Mouse (Mus musculus) neural tube, embryonic 11.5 days (tissue): ENCODE data around the gene Serpinb12. TPM values are rescaled to one million over a fixed set of nuclear protein-coding genes. Genes with fewer than 3 reads are reported as not detected.
"Not testable (repeated sequence)": the region's sequence is repeated elsewhere in the genome, so short reads cannot be mapped to it uniquely, and the experiment has no call there.

Experiments
- ATAC-seq: fragments of 200-750 bp; cut with Nextera tagmentation; 2 replicates; pipeline ENCODE4 v1.8.0; 2017; ENCODE audit warnings: moderate number of reproducible peaks, mild to moderate bottlenecking, moderate TSS enrichment, moderate library complexity; ENCODE audit not compliant: insufficient read depth, low FRiP score, low TSS enrichment
- DNase-seq: peaks from one replicate; pipeline ENCODE4 v3.0.0-alpha.2; 2015; ENCODE audit warnings: low spot score
- H3K27ac ChIP-seq: fragments of 300-500 bp; sonication (generic); 2 replicates; pipeline ENCODE4 v1.5.1; 2014; ENCODE audit warnings: low read depth, mild to moderate bottlenecking, low read length
- H3K27me3 ChIP-seq: fragments of 300-500 bp; sonication (generic); 2 replicates; pipeline ENCODE4 v1.6.1; 2014; ENCODE audit warnings: mild to moderate bottlenecking, low read length, mixed read lengths; ENCODE audit not compliant: control insufficient read depth, insufficient read depth
- H3K36me3 ChIP-seq: fragments of 300-500 bp; sonication (generic); 2 replicates; pipeline ENCODE4 v1.6.1; 2014; ENCODE audit warnings: mild to moderate bottlenecking, low read length, moderate library complexity, mixed read lengths; ENCODE audit not compliant: control insufficient read depth, insufficient read depth
- H3K4me1 ChIP-seq: fragments of 300-500 bp; sonication (generic); 2 replicates; pipeline ENCODE4 v1.6.1; 2014; ENCODE audit warnings: low read length, mixed read lengths; ENCODE audit not compliant: control insufficient read depth, insufficient read depth
- H3K4me2 ChIP-seq: fragments of 300-500 bp; sonication (generic); 2 replicates; pipeline ENCODE4 v1.6.1; 2014; ENCODE audit warnings: low read depth, mild to moderate bottlenecking, moderate library complexity
- H3K4me3 ChIP-seq: fragments of 300-500 bp; sonication (generic); 2 replicates; pipeline ENCODE4 v1.5.1; 2014; ENCODE audit warnings: low read depth, low read length
- H3K9ac ChIP-seq: fragments of 300-500 bp; sonication (generic); 2 replicates; pipeline ENCODE4 v1.6.1; 2014; ENCODE audit warnings: mild to moderate bottlenecking, low read length
- H3K9me3 ChIP-seq: fragments of 300-500 bp; sonication (generic); 2 replicates; pipeline ENCODE4 v1.6.1; 2016; ENCODE audit warnings: low read length; ENCODE audit not compliant: control insufficient read depth
- WGBS: fragments of 180-500 bp; shearing (Covaris S2); extraction: QIAGEN DNeasy Blood & Tissue Kit; methylation state at CpG from one replicate; pipeline ENCODE4 v1.1.7; 2014; 5-methylcytosine and 5-hydroxymethylcytosine counted together
- polyA plus RNA-seq: library from polyadenylated mRNA; unstranded; fragments of >200 nt; fragmentation: Nextera tagmentation; extraction: Ambion mirVana; gene quantifications from 2 replicates; pipeline ENCODE4 v1.2.1, GENCODE M21; 2014

Serpinb12 gene
- polyA plus RNA-seq = not detected in 2 replicates

DNA sequence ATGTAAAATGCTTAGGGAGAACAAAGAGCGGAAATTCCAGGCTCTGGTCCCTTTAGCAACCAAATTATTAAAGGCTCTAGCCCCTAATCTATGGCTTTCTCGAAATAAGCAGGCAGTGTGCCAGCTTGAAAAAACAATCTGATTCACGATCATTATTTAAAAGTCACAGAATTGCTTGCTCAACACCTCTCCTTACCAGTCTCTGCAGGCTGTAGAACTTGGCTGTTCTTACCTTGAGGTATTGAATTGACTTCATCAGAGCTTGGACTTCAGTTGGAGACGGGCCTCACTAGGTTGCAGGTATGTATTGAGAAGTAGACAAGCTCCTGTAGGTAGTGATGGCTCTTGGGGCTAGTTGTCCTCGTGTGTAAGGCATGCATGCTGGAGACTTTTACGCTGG, at the start of gene Serpinb12:
Gene Serpinb12 (plus strand): TSS at position 185 of the 400 bp plus-strand sequence.
- Histone ChIP-seq H3K27me3 (no peaks in the 10 kb centered on the region), H3K9ac (no peak within 1 kb of the TSS), H3K27ac (no peak within 1 kb of the TSS), H3K4me3 (no peak within 1 kb of the TSS), H3K9me3 (no peaks in the 10 kb centered on the region), H3K4me1 (no peaks in the 10 kb centered on the region), H3K36me3 (no peaks in the 10 kb centered on the region), H3K4me2 (no peak within 1 kb of the TSS)
- 83% methylated on average over 6 of the region's 6 CpGs for WGBS
- no peak for DNase-seq
- no peak for ATAC-seq

DNA sequence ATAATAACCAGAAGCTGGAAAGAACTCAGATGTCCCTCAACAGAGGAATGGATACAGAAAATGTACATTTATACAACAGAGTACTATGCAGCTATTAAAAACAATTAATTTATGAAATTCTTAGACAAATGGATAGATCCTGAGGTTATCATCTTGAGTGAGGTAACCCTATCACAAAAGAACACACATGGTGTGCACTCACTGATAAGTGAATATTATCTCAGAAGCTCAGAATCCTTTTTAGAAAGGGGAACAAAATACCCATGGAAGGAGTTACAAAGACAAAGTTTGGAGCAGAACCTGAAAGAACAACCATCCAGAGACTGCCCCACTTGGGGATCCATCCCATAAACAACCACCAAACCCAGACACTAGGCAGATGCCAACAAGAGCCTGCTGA, 39.1 kb upstream of the Serpinb12 start:
- not testable (repeated sequence) for H3K4me3 ChIP-seq

DNA sequence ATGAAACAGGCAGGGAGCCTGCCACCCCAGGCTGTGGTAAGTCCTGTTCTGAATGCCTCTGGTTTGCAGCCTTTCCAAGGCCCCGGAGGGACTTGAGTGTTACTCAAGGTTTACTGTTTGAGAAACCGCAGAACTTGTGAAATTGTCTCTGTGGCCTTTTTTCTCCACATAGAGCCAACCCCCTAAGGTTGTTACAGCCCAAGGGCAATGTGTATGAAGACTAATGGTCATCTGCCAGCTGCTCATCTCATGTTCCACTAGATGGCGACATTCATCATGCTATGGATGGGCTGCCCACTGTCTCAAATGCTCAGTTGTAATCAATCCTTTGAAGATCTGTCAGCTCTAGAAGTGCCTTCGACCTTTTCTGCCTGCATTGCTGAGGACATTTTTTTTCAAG, 32.8 kb upstream of the Serpinb12 start:
- Histone ChIP-seq H3K27me3 (no peaks in the 10 kb centered on the region), H3K9ac (no peak overlapping the region), H3K4me2 (no peak overlapping the region), H3K36me3 (no peaks in the 10 kb centered on the region), H3K9me3 (no peaks in the 10 kb centered on the region), H3K4me1 (no peaks in the 10 kb centered on the region), H3K27ac (no peak overlapping the region), H3K4me3 (no peak overlapping the region)
- DNase-seq = no peak
- 0 out of 2 replicates have a peak, but pooled peaks have one; percentile 50 for ATAC-seq
- WGBS = 34% methylated on average over 4 of the region's 4 CpGs

More for the DNA sequence above, 39.1 kb upstream of the Serpinb12 start:
- not testable (repeated sequence) for H3K9ac ChIP-seq, H3K36me3 ChIP-seq, H3K4me2 ChIP-seq, H3K27ac ChIP-seq, ATAC-seq, H3K4me1 ChIP-seq, DNase-seq, H3K27me3 ChIP-seq, H3K9me3 ChIP-seq

DNA sequence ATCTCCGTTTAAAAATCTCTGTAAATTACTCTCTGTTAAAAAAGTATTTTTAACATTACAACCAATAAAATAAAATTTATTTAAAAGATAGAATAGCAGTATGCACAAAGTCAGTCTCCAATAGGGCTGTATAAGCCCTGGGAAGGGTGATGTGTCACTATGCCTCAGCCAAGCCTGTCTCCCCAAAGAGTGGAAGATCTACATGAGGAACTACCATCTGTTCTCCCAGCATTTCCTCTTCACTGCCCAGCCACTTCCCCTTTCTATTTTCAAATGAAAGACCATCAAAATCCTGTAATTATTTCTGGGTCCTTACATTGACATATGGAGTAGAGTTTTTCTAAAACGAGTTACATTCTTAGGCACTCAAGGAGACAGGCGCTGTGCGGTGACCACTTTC, 2.3 kb upstream of the Serpinb12 start:
- no peaks in the 10 kb centered on the region for H3K27me3 ChIP-seq
- 89% methylated on average over 4 of the region's 4 CpGs for WGBS
- H3K4me3 ChIP-seq = no peak overlapping the region
- H3K27ac ChIP-seq = no peak overlapping the region
- no peaks in the 10 kb centered on the region for H3K9me3 ChIP-seq
- no peak overlapping the region for H3K4me2 ChIP-seq
- no peak for DNase-seq
- no peaks in the 10 kb centered on the region for H3K36me3 ChIP-seq
- no peak overlapping the region for H3K9ac ChIP-seq
- H3K4me1 ChIP-seq = no peaks in the 10 kb centered on the region
- ATAC-seq = no peak

DNA sequence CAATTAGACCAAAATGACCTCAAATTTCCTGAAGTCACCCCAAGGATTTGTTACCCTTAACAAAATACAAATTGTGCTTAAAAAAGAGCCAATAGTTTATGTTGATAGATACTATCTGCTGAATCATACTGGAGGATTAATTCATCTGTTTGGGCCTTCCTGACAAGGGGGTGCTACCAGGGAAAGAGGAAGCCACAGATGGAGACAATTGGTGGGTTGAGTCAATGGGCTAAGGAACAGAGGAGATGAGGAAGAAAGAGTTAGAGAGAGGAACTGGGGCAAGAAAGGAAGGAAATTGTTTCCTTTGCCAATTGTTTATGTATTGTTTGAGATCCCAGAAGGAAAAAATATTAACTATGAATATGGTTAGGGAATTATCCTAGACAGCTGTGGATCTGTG, 591 bp upstream of the Serpinb12 start:
- Histone ChIP-seq H3K4me3 (no peak overlapping the region), H3K27me3 (no peaks in the 10 kb centered on the region), H3K4me2 (no peak overlapping the region), H3K4me1 (no peaks in the 10 kb centered on the region), H3K9me3 (no peaks in the 10 kb centered on the region), H3K27ac (no peak overlapping the region), H3K36me3 (no peaks in the 10 kb centered on the region), H3K9ac (no peak overlapping the region)
- DNase-seq (no peak), ATAC-seq (no peak)

DNA sequence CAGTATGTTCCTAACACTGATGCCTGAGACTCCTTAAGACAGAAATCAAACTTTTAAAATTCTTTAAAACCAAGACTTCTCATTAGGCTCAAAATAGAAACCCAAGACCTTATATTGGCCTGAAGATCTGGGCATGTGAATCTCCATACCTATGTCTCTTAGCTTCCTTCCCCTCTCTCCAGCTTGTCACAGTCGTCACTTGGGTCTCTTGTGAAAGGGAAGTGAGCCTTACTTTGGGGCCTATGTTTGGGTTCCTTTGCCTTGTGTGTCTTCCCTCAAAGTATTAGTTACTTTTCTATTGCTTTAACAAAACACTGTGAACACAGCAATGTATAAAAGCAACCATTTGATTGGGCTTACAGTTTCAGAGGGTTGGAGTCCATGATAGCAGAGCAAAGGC, 13.0 kb downstream of the Serpinb12 start:
- Histone ChIP-seq H3K9ac (no peak overlapping the region), H3K4me3 (no peak overlapping the region), H3K4me1 (no peaks in the 10 kb centered on the region), H3K36me3 (no peaks in the 10 kb centered on the region), H3K4me2 (no peak overlapping the region), H3K27me3 (no peaks in the 10 kb centered on the region), H3K9me3 (no peaks in the 10 kb centered on the region), H3K27ac (no peak overlapping the region)
- 88% methylated on average over 1 of the region's 1 CpGs for WGBS
- DNase-seq = no peak
- ATAC-seq = no peak

DNA sequence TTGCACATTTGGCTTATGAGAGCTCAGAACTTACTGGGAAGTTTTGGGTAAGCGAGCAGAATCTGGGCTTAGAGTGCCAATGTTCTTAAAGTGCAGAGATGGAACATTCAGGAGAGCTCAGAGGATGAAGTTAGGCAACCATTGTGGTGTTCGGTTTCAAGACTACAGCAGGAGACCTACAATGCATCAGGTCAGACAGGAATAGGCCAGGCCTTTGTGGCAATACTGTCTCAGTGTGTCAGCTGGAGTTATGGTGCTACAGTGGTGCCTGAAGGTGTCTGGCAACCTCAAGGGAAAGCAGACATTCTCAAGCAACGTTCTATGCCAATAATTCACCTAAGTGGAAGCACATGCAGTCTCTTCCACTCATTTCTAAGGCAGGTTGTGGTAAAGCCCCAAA, 25.7 kb downstream of the Serpinb12 start:
- Histone ChIP-seq H3K9me3 (no peaks in the 10 kb centered on the region), H3K4me2 (no peak overlapping the region), H3K27ac (no peak overlapping the region), H3K4me1 (no peaks in the 10 kb centered on the region), H3K9ac (no peak overlapping the region), H3K4me3 (no peak overlapping the region), H3K36me3 (no peaks in the 10 kb centered on the region), H3K27me3 (no peaks in the 10 kb centered on the region)
- ATAC-seq (no peak), DNase-seq (no peak)
- 75% methylated on average over 3 of the region's 3 CpGs for WGBS

DNA sequence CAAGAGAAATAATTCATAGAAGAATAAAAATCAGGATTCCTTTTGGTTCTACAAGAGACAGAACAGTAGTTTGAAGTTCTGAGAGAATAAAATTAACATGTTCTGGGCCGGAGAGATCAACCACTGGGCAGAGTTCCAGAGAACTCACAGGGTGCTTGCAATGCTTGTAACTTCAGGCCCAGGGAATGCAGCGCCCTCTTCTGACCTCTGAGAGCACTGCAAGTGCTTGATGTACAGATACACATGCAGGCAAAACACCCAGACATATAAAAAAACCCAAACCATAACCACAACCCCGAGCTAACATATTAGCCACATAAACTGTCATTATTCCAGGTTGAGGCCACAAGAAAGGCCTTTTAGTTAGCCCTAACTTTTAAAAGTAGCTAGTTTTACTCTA, 26.8 kb downstream of the Serpinb12 start:
- no peak for ATAC-seq
- 56% methylated on average over 3 of the region's 3 CpGs for WGBS
- no peak overlapping the region for H3K27ac ChIP-seq

DNA sequence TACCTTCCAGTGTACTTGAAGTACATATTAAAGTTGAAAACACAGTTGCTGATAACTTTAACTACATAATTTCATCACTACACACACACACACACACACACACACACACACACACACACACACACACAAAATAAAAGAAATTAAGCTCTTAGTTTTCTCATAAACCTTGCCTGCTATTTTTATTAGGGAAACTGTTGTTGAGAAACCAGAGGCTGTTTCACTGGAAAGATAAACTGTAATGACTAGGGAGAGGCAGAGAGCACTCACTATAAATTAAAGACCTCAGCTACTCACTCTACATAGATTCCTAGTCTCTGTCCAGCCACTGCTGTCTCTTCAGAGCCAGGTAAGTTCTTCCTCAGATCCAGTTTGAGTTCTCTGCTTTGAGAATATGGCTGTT, 46.4 kb downstream of the Serpinb12 start, which contains the start of gene Serpinb13:
Gene Serpinb13 (plus strand): TSS at position 301 of the 400 bp plus-strand sequence.
- Histone ChIP-seq H3K27ac (no peak within 1 kb of the TSS), H3K4me2 (no peak within 1 kb of the TSS), H3K36me3 (no peaks in the 10 kb centered on the region), H3K4me1 (no peaks in the 10 kb centered on the region), H3K9ac (no peak within 1 kb of the TSS), H3K27me3 (no peaks in the 10 kb centered on the region), H3K4me3 (no peak within 1 kb of the TSS), H3K9me3 (no peaks in the 10 kb centered on the region)
- DNase-seq = no peak
- no peak for ATAC-seq

More for the DNA sequence above, 26.8 kb downstream of the Serpinb12 start:
- no peaks in the 10 kb centered on the region for H3K4me1 ChIP-seq
- H3K9me3 ChIP-seq = no peaks in the 10 kb centered on the region
- H3K27me3 ChIP-seq = no peaks in the 10 kb centered on the region
- DNase-seq = no peak
- no peak overlapping the region for H3K4me3 ChIP-seq
- H3K36me3 ChIP-seq = no peaks in the 10 kb centered on the region
- no peak overlapping the region for H3K9ac ChIP-seq
- H3K4me2 ChIP-seq = no peak overlapping the region
